In the genomic region with DNA sequence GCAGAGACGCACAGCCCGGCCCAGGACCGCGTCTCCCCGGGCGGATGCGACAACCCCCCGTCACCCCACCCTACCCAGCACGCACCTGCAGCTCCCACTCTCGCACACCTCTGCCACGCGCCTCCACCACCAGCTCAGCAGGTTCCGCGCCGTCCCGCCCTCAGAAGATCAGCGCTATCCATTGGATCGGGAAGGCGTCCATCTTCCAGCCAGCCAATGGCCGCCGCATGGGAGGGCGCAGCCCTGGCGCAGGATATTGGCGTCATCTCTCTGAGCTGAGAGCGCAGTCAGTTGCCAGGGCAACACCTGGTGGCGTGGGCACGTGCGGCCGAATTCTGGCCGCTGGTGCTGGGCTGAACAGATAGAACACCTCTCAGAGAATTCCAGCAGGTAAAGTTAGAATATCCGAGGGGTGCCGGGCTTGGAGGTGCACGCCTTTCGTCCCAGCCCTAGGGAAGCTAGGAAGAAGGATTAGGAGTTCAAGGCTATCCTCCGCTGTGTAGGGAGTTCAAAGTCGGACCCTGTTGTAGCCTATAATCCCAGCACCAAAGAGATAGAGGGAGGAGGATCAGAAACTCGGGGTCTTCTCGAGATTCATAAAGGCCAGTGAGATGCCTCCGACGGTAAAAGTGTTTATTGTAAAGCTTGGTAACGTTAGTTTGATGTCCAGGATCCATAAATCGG, we compare ENCODE assay signal across 8 mouse cellular contexts. TPM values are rescaled to one million over a fixed set of nuclear protein-coding genes. Genes with fewer than 3 reads are reported as not detected.
DNase-seq lines count a peak whose midpoint lies in the region; ATAC-seq lines count a peak whose summit lies in the region.

Gene 3110082I17Rik (minus strand): TSS at position 144 of the 684 bp plus-strand sequence.

- H3K9me3 ChIP-seq in hindbrain, embryonic 12.5 days (replicated peaks) = no peaks in the 10 kb centered on the region

- peaks cover 15% of the 10 kb centered on the region for H3K4me1 ChIP-seq in hindbrain, embryonic 12.5 days

- peak; percentile 99 for DNase-seq in NIH3T3 (ENCODE audit: low read depth)
- peak; percentile 100 for DNase-seq in cerebellum, postnatal 10 days
- DNase-seq in frontal cortex, postnatal 10 days (ENCODE audit: low spot score in 2 of 2) = peak; percentile 95 to 99
- peak; percentile 99 for DNase-seq in layer of hippocampus, postnatal 14 days (ENCODE audit: low spot score in 2 of 2)
- DNase-seq in lung, postnatal 14 days = peak; percentile 99
- DNase-seq in retina, adult 2 months (ENCODE audit: low read depth, low spot score) = peak; percentile 96
- peak; percentile 96 for DNase-seq in thymus, postnatal 36 days

- H3K27ac ChIP-seq in hindbrain, embryonic 12.5 days = no peak within 1 kb of the TSS

- no peaks in the 10 kb centered on the region for H3K36me3 ChIP-seq in hindbrain, embryonic 12.5 days

- H3K4me3 ChIP-seq in hindbrain, embryonic 12.5 days = peak within 1 kb of the TSS; percentile 69

- 4% methylated on average over 42 of the region's 42 CpGs for WGBS in hindbrain, embryonic 12.5 days

- peak within 1 kb of the TSS; percentile 86 for H3K4me2 ChIP-seq in hindbrain, embryonic 12.5 days (replicated peaks)

- peak; percentile 98 for ATAC-seq in hindbrain, embryonic 12.5 days (ENCODE audit: low FRiP score)

- no peaks in the 10 kb centered on the region for H3K27me3 ChIP-seq in hindbrain, embryonic 12.5 days

- peak within 1 kb of the TSS; percentile 66 for H3K9ac ChIP-seq in hindbrain, embryonic 12.5 days

RNA-seq across cellular contexts. Expression of gene 3110082I17Rik, which starts in this region (rescaled TPM):
- 22.9 and 26.3 TPM in 2 replicates for polyA plus RNA-seq in hindbrain, embryonic 12.5 days (2016; fragmentation: Nextera tagmentation; extraction: Ambion mirVana)
- total RNA-seq in layer of hippocampus, postnatal 14 days (2021) = 10 to 100 TPM; 14.6 to 14.7 TPM
